Mouse (Mus musculus): ENCODE measurements around the gene Safb. TPM values are rescaled to one million over a fixed set of nuclear protein-coding genes. Genes with fewer than 3 reads are reported as not detected.

Gene Safb
- polyA plus RNA-seq, 1 experiment from 2014 or later: 125 TPM

DNA sequence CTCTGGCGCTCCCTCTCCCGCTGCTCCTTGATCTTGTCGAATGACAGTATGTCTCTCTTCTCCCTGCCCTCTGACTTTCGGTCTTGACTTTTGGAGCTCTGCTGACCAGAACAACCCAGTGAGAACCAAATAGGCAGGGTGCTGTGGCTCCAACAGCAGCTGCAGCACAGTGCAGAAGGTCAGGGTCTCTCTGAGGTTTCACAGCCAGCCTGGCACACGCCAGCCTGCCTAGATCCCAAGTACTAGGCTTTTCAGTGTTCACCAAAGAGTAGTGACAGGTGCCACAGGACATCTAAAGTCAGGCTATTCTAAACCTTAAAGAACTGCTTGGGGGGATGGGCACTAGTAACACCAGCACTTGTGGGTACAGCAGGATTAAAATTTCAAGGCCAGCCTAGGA, 17.7 kb upstream of the Safb start:
- no peaks in the 10 kb centered on the region for H3K4me1 ChIP-seq
- peaks cover 99% of the 10 kb centered on the region for H3K36me3 ChIP-seq
- no peak overlapping the region for H3K4me2 ChIP-seq (replicated peaks)
- no peaks in the 10 kb centered on the region for H3K27me3 ChIP-seq
- H3K9ac ChIP-seq (replicated peaks): no peak overlapping the region
- 93% methylated on average over 5 of the region's 5 CpGs for whole genome bisulfite sequencing
- ATAC-seq (replicated peaks): no peak
- H3K9me3 ChIP-seq: no peaks in the 10 kb centered on the region
- no peak overlapping the region for H3K27ac ChIP-seq (replicated peaks)
- H3K4me3 ChIP-seq: no peak overlapping the region

DNA sequence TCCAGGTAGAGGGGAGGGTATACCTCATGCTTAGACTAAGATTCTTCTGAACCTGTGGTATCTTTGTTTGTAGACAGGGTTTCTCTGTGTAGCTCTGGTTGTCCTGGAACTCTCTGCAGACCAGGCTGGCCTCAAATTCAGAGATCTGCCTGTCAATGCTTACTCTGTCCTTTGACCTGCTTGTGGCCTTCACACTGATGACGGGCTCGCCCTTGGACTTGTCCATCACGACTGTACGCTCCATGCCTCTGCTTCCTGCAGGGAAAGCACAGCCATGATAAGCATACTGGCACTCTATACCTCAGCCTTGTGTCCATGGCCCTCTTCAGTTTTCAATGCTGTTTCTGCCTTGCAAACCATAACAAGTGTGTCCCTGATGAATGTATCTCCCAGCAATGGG, 17.3 kb upstream of the Safb start:
- ATAC-seq (replicated peaks): no peak
- H3K9me3 ChIP-seq: no peaks in the 10 kb centered on the region
- no peak overlapping the region for H3K27ac ChIP-seq (replicated peaks)
- no peak overlapping the region for H3K4me3 ChIP-seq
- no peak overlapping the region for H3K4me2 ChIP-seq (replicated peaks)
- H3K4me1 ChIP-seq: no peaks in the 10 kb centered on the region
- 97% methylated on average over 4 of the region's 4 CpGs for WGBS
- H3K36me3 ChIP-seq: peaks cover 97% of the 10 kb centered on the region
- H3K9ac ChIP-seq (replicated peaks): no peak overlapping the region
- no peaks in the 10 kb centered on the region for H3K27me3 ChIP-seq

DNA sequence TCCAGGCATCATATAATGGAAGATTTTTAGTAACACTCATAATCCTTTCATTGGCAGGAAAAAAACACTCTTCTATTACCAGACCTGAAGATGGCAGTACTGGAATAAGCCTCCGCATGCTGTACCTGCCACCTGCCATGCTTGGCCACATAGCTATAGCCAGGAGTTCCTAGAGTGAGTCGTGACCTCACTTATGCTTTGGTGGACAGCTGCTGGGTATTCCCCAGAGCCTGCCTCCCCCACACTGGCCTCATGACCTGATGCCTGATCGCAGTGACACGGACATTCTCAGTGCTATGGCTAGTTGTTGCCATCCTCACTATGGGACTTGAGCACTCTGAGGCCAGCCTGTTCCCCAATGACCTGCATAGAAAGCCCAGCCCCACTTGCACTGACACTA, 14.3 kb upstream of the Safb start:
- Histone ChIP-seq H3K36me3 (peaks cover 94% of the 10 kb centered on the region), H3K4me3 (no peak overlapping the region), H3K4me1 (no peaks in the 10 kb centered on the region), H3K9ac (replicated peaks) (no peak overlapping the region), H3K27me3 (no peaks in the 10 kb centered on the region), H3K9me3 (no peaks in the 10 kb centered on the region), H3K27ac (replicated peaks) (no peak overlapping the region), H3K4me2 (replicated peaks) (no peak overlapping the region)
- 93% methylated on average over 4 of the region's 4 CpGs for WGBS
- no peak for ATAC-seq (replicated peaks)

DNA sequence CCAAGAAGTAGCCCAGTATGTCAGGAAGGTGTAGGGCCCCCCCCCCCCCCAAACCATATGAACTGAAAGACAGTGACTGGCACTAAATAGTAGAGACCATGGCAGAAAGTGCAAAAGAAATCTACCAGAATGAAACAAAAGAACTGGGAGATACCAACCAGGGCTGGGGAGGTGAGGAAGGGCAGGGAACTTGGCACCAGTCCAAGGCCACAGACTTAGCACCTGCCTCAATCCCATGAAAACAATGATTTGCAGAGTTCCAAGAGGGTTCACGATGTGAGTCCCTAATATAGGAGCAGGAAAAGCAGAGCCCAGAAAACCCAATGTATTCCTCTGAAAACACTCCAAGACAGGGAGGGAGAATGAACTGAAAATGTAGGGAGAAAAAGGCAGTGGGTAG, 12.5 kb upstream of the Safb start:
- ATAC-seq (replicated peaks): no peak
- H3K9ac ChIP-seq (replicated peaks): no peak overlapping the region
- 24% methylated on average over 1 of the region's 1 CpGs for WGBS
- H3K4me3 ChIP-seq: no peak overlapping the region
- H3K4me1 ChIP-seq: no peaks in the 10 kb centered on the region
- H3K27me3 ChIP-seq: no peaks in the 10 kb centered on the region
- H3K27ac ChIP-seq (replicated peaks): no peak overlapping the region
- no peak overlapping the region for H3K4me2 ChIP-seq (replicated peaks)
- H3K9me3 ChIP-seq: no peaks in the 10 kb centered on the region
- H3K36me3 ChIP-seq: peaks cover 87% of the 10 kb centered on the region

DNA sequence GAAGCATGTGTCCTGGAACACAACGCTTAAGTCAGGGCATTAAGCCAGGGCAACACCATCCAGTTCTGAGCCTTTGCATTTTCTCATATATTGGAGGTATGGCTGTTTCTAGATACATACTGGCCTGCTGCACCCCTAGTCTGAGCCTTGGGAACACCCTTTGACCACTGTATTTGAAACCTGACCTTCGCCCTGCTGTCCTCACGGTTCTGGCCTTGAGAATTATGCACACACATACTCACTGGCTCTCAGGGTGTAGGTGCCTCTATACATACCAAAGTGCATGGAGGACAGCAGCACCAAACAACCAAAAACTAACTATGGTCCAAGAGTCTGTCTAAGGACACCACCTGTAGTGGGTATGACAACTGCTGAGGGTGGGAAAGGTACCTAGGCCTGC, 11.7 kb upstream of the Safb start:
- no peak for ATAC-seq (replicated peaks)
- Histone ChIP-seq H3K27me3 (no peaks in the 10 kb centered on the region), H3K9ac (replicated peaks) (no peak overlapping the region), H3K4me2 (replicated peaks) (no peak overlapping the region), H3K4me1 (no peaks in the 10 kb centered on the region), H3K9me3 (no peaks in the 10 kb centered on the region), H3K27ac (replicated peaks) (no peak overlapping the region), H3K4me3 (no peak overlapping the region), H3K36me3 (peaks cover 87% of the 10 kb centered on the region)
- 95% methylated on average over 3 of the region's 3 CpGs for whole genome bisulfite sequencing

DNA sequence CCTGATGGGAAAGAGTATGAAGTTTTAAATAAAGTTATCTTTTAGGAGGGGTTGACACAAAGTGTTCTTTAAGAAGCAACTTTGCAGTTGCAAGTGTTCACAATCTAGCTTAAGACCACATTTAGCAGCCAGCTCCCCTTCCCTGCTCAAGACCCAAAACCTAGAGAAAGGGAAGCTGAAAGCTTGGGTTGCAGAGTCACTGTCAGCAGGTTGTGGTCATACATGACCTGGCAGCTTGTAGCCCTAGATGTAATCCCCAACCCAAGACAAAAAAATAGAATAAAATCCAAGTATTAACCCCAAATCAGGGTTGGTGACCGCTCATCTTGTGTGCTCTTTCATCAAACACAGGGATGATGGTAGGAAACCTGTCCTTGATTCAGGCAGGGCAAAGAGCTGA, 1.6 kb upstream of the Safb start:
- peak overlapping the region; percentile 64 for H3K4me2 ChIP-seq (replicated peaks)
- no peaks in the 10 kb centered on the region for H3K27me3 ChIP-seq
- no peak overlapping the region for H3K27ac ChIP-seq (replicated peaks)
- H3K4me1 ChIP-seq: peaks cover 50% of the 10 kb centered on the region
- H3K9ac ChIP-seq (replicated peaks): peak overlapping the region; percentile 77
- peaks cover 53% of the 10 kb centered on the region for H3K36me3 ChIP-seq
- no peaks in the 10 kb centered on the region for H3K9me3 ChIP-seq
- ATAC-seq (replicated peaks): no peak
- WGBS: 59% methylated on average over 1 of the region's 1 CpGs
- peak overlapping the region; percentile 98 for H3K4me3 ChIP-seq

DNA sequence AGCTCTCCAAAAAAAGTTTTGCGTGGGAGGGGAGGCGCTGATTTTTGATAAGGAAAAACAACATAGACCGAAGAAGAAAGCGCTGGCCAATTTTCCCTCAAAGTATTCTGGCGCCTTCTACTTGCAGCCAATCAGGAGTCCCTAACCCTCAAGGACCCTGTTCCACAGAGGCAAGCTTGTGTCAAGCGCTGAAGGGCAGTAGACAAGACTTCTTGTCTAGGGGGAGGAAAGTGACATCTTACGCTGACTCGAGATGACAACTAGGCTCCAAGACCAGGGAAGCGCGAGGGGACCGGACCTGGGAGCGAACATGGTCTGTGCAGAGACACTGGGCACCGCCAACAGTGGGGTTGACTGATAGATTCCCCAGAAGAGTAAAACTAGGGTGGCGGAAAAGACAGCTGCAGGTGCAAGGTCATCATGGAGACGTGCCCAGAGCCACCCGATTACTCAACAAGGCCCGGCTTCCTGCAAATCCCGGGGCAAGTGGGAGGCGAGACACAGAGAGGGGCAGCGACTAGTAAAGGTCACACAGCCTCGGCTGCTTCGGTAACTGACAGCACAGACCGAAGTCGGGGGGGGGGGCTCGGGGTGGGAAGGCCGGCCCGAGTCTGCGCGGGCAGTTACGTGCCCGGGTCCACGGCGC, 891 bp upstream of the Safb start:
- Histone ChIP-seq H3K36me3 (peaks cover 52% of the 10 kb centered on the region), H3K4me2 (replicated peaks) (peak overlapping the region; percentile 64), H3K4me3 (peak overlapping the region; percentile 98), H3K27ac (replicated peaks) (peak overlapping the region; percentile 95), H3K4me1 (peaks cover 57% of the 10 kb centered on the region), H3K9ac (replicated peaks) (peak overlapping the region; percentile 77), H3K9me3 (no peaks in the 10 kb centered on the region), H3K27me3 (no peaks in the 10 kb centered on the region)
- WGBS: 3% methylated on average over 32 of the region's 33 CpGs
- ATAC-seq (replicated peaks): 0 out of 2 replicates have a peak, but pooled peaks have one; percentile 0

DNA sequence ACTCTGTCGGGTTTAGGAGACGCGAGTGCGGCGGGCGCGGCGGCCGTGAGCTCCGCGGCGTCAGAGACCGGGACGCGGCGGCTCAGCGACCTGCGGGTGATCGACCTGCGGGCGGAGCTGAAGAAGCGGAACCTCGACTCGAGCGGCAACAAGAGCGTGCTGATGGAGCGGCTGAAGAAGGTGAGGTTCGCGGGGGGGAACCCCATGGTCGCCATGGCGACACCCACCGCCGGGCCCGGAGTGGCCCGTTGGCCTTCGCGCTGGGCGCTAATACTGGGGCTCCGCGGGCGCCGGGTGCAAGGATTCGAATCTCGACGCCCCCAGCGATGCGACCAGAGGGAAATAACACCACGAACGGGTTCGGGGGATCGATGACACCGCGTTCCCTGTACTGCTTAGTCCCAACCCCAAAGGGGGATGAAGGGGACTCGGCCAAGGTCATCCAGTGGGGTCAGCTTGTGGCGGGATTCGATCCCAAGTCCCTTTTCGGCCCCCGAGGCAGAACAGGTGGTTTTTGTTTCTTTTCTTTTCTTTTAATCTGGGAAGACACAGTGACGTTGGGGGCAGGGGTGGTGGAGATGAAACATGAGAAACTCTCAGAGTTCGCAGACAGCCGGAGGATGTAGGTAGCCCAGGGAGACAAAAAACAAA, 671 bp downstream of the Safb start:
- peak overlapping the region; percentile 98 for H3K4me3 ChIP-seq
- H3K9me3 ChIP-seq: no peaks in the 10 kb centered on the region
- H3K27ac ChIP-seq (replicated peaks): peak overlapping the region; percentile 95
- WGBS: under 1% methylated on average over 61 of the region's 61 CpGs
- no peaks in the 10 kb centered on the region for H3K27me3 ChIP-seq
- H3K9ac ChIP-seq (replicated peaks): peak overlapping the region; percentile 84
- ATAC-seq (replicated peaks): peak; percentile 32
- H3K4me1 ChIP-seq: peaks cover 64% of the 10 kb centered on the region
- peak overlapping the region; percentile 88 for H3K4me2 ChIP-seq (replicated peaks)
- H3K36me3 ChIP-seq: peaks cover 52% of the 10 kb centered on the region

DNA sequence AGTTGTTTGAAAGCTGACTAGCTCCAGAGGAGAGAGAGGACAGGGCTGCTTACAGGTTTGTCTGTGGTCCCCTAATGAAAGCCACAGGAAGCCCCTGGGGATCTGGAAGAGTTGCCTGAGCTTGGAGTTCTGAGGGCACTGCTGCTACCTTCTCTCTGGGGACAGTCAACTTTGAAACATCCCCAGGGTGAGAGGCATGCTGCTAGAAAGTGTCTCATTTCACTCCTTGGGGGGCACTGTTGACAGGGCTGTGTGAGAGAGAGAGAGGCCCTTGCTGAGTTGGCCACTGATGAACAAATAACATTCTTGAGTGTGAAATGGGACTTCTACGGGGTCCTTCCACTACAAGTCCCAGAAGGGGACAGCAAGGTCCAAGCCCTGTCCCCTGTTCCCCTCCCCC, 3.1 kb downstream of the Safb start:
- no peaks in the 10 kb centered on the region for H3K9me3 ChIP-seq
- H3K36me3 ChIP-seq: peaks cover 49% of the 10 kb centered on the region
- no peaks in the 10 kb centered on the region for H3K27me3 ChIP-seq
- no peak overlapping the region for H3K27ac ChIP-seq (replicated peaks)
- WGBS: 77% methylated on average over 1 of the region's 1 CpGs
- peaks cover 58% of the 10 kb centered on the region for H3K4me1 ChIP-seq
- H3K9ac ChIP-seq (replicated peaks): peak overlapping the region; percentile 5; the same call in 1 of the 2 replicates
- ATAC-seq (replicated peaks): no peak
- H3K4me2 ChIP-seq (replicated peaks): no peak overlapping the region
- H3K4me3 ChIP-seq: no peak overlapping the region

DNA sequence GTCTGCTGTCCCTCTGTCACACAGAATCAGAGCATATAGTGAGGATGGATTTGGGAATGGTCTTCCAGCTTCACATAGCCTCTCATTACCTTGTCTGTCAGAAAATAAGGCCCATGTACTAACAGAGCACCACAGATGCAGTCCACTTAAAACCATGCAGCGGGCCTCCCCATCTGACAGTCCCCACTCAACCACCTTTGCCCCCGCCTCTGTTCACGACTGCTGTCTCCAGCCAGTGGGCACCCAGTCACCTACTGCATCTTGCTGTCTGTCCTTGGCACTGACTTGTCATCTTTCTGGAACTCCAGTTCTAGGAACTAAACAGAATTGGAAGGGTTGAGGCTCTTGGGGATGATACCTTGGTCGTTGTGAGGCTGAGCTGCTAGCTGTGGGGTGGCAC, 4.3 kb downstream of the Safb start:
- Histone ChIP-seq H3K9ac (replicated peaks) (no peak overlapping the region), H3K27ac (replicated peaks) (no peak overlapping the region), H3K4me1 (peaks cover 50% of the 10 kb centered on the region), H3K36me3 (peaks cover 60% of the 10 kb centered on the region), H3K4me3 (no peak overlapping the region), H3K27me3 (no peaks in the 10 kb centered on the region), H3K9me3 (no peaks in the 10 kb centered on the region), H3K4me2 (replicated peaks) (no peak overlapping the region)
- no peak for ATAC-seq (replicated peaks)
- WGBS: 91% methylated on average over 4 of the region's 4 CpGs

DNA sequence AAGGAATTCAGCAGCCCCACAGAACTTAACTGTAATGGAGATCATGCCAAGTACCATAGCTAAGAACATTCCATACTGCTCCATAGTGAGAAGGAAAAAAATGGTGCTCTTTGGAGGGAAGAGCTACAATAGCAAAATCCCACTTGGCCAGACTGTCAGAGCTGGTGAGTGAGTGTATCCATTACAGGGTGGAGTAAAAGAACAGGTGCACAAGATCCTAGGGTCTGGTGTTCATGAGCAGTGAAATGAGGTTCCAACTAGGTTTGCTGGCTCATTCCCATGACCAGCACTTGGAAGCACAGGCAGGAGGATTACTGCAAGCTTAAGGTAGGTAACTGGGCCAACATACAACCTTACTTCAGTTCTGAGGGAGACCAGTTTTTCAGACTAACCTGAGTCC, 7.9 kb downstream of the Safb start:
- H3K4me1 ChIP-seq: peaks cover 30% of the 10 kb centered on the region
- no peak overlapping the region for H3K9ac ChIP-seq (replicated peaks)
- peaks cover 87% of the 10 kb centered on the region for H3K36me3 ChIP-seq
- no peaks in the 10 kb centered on the region for H3K27me3 ChIP-seq
- no peak overlapping the region for H3K27ac ChIP-seq (replicated peaks)
- ATAC-seq (replicated peaks): no peak
- H3K4me2 ChIP-seq (replicated peaks): no peak overlapping the region
- no peak overlapping the region for H3K4me3 ChIP-seq
- no peaks in the 10 kb centered on the region for H3K9me3 ChIP-seq

DNA sequence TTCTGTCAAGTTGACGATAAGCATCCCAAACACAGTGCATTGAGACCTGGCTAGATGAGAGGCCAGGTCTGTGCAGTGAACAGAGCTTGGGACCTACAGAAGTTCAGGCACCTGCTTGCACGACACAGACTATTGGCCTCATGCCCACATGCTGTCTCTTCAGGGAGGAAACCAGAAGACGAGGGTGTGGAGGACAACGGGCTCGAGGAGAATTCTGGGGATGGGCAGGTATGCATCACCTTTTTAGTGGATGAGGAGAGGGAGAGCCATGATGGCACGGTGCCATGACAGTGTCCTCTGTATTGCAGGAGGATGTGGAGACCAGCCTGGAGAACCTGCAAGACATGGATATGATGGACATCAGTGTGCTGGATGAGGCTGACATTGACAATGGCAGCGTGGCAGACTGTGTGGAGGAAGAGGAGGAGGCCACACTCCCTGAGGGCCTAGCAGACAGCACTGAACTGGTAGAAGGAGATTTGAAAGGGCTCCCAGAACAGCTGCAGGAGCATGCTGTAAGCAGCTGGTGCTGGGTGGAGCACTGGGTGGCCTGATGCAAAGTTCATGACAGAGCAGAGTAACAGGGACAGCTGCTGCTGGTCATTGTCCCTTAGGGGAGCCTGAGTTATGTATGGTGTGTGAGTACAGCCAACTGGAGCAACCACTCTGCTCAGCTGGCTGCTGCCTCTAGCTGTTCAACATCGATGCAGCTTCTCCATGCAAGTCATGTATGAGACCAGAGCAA, 9.1 kb downstream of the Safb start:
- peaks cover 84% of the 10 kb centered on the region for H3K36me3 ChIP-seq
- no peak overlapping the region for H3K4me3 ChIP-seq

More for the DNA sequence above, 9.1 kb downstream of the Safb start:
- no peak overlapping the region for H3K27ac ChIP-seq (replicated peaks)
- WGBS: 83% methylated on average over 8 of the region's 8 CpGs
- H3K27me3 ChIP-seq: no peaks in the 10 kb centered on the region
- H3K4me1 ChIP-seq: peaks cover 18% of the 10 kb centered on the region
- no peak for ATAC-seq (replicated peaks)
- H3K9ac ChIP-seq (replicated peaks): no peak overlapping the region
- no peak overlapping the region for H3K4me2 ChIP-seq (replicated peaks)
- no peaks in the 10 kb centered on the region for H3K9me3 ChIP-seq
